Mouse (Mus musculus) testis, postnatal 14 days (tissue): ENCODE measurements around the gene Fars2.
"Not testable (repeated sequence)": the region's sequence is repeated elsewhere in the genome, so short reads cannot be mapped to it uniquely, and the experiment has no call there.

Experiments
- DNase-seq: peaks from one replicate; pipeline ENCODE4 v3.0.0; 2021; ENCODE audit warnings: low spot score

Gene Fars2

DNA sequence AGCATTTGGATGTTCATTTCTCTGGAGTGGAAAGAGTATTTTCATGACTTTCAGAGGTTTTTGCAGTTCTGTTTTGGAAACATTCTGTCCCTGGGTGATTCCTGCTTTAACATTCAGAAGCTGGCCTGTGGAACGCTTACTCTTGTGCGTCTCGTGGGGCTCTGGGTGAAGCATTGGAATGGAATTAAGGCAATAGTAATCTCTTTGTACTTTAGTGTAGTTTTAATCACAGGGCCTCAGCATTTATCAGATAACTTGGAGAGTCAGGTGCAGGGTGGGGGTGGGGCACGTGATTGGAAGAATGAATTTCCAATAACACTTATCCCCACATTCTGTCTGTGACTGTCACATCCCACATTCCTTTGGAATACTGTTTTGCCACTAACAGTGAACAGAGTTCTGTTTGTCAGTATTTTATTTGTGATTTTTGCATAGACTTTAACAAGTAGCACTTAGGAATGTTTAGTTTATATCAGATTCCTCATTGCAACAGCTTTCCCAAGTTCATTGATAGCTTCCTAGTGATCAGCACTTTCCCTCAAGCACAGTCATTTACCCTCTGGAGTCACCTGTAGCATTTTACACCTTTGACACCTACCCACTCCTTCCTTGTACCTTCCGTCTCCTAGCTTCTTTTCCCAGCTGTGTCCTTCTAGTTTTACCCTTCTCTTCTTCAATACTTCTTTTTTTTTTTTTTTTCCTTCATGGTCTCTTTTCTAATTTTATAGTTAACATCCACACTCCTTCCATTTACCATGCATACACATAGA is 23.2 kb downstream of the Fars2 start:
- no peak for DNase-seq

DNA sequence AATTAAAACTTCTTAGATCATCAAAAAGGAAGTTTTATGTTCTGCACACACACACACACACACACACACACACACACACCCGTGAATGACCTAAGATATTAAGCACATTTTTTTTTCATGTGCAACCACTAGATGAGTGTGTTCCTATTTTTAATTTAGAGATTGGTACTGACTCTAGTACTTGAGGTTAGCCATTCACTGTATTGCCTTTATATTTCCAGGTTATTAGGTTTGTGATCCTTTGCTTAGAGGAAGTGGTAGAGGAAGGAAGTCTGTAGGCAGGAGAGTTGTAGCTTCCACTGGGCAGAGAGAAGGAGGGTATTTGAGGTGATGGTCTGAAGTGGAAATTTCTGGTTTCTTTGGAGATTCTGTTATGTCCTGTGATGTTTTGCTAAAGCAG is 28.4 kb downstream of the Fars2 start:
- DNase-seq, result no peak

DNA sequence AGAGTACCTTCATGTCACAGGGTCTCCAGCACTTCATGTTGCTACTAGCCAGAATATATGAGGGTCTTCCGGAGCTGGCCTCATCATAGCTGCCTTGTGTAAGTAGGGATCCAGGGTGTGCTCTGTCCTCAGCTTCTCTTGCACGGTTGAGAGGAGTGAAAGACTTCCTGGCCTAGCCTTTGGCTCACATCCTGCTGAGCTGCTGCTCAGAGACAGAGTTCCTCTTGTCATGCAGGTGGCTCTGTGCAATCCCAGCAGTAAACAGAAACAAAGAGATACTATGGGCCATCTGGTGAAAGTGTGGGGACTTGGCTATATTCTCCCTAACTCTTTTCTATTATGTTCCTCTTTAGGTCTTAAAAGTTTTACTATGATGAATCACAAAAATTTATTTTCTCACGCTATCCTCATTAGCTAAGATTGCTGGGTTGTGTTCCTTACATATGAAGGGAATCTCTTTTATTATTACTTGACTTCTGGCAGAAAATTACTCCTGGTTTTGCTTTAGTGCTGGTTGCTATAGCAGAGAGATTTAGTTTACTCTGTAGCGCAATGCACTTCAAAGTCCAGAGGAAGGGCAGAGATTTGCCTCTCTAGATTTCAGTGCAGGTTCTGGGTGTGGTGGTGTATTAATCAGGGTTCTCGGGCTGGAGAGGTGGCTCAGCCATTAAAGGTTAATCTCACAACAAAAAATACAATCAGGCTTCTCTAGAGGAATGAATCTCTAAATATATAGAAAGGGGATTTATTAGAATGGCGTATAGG is 32.1 kb downstream of the Fars2 start:
- no peak for DNase-seq

DNA sequence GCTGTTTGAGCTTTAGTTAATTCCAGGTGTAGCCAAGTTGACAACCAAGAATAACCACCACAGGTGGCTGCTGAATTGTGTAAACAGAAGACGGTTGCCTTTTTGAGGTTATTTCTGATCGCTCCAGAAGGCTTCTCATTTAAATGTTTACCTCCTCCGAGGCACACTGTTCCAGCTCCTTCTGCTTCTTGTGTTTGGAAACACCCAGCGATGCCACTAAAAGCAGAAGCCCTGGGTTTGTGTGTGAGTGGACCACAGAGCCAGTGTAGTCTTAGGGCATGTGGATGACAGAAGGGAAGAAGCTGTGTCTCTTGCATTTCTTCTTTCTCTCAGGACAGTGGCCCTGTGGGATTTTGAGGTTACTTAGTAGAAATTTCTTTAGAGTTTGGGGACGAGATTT is 33.1 kb downstream of the Fars2 start:
- no peak for DNase-seq

DNA sequence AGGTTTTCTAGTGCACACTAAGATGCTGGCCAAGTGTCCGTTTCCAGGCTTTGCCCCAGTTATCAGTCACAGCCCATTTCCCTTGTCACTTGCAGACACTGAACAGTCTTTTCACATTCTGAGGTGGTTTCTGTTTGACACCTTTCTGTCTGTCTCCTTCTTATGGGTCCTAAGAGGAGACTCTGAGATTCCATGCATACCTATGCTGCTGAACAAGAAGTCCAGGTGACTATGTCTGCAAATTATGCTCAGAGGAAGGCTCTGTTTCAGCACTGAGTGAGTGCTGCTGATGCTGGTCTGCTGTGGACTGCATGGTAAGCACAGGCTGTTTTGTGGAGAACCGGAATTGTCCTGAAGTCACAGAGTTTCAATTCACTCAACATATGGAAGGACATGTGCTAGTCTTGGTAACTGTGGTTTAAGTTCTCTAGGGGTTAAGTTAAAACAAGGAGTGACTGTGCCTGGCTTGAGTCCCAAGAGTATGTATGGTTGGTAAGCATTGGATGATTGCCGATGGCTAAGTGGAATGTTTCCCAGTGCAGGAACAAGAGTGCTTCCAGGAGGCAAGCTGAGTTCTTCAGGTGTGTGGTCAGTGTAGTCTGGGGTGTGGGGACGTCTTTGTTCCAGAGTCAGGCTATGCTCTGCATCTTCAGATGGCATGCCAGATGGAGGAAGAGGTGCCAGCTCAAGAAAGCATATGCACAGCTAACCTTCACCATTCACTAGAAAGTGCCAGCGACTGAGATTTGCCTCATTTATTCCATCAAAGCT is 35.7 kb downstream of the Fars2 start:
- DNase-seq, result no peak

DNA sequence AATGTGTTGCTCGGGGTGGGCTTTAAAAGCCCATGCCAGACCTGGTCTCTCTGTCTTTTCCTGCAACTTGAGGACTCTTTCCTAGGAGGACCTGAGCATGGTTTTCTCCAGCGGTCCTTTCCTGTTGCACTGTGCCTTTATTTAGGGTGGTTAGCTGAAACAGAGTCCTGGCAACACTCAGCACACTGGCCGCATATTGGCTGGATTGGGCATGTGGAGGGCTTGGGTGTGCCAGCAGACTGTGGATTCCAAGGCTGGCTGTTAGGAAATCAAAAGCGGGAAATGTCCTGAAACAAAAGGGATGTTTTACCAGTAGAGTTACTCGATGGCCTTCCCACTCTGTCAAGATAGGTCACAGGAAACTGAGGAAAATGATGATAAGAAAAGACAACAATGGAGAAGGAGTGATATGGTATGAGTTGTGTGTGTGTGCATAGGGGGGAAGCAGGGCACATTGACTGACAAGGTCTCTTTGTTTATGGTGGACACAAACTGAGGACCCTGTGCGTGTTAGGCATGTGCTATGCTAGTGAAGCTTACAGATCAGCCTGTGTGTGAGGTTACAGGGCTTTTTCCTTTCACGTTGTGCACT is 39.2 kb downstream of the Fars2 start:
- DNase-seq, result no peak

DNA sequence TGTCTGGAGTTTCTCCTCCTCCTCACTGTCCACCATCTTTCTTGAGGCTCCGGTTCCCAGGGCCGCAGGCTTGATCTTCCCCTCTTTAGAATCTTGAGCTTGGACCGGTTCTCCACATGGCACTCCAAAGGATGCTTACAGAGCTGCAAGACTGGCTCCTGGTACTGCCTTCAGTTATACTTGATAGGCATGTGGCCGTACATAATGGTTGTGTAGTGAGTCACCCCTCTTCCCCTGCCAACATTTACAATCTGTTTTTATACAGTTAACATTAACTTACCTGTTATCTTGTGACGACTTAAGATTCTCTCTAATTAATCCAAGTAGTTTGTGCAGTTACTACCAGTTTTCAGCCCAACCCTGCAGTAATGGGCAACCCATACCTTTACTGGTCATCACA is 46.2 kb downstream of the Fars2 start:
- DNase-seq, result no peak

DNA sequence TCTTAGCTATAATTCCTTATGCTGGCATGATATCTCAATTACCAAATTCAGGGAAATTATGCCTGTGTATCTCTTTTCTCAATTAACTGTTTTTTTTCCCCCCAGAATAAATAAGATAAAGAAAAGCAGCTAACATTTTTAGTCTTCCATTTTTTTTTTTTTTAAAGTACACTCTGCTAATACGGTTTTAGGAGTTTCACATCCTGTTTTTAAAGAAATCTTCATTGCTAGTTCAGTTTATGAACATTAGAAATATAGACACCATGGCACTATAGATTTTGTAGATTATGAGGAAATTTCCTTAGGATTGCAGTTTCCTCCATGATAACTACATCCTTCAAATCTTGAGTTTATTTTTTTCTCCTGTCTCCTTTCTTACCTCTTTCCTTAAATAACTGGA is 46.7 kb downstream of the Fars2 start:
- DNase-seq, result no peak

DNA sequence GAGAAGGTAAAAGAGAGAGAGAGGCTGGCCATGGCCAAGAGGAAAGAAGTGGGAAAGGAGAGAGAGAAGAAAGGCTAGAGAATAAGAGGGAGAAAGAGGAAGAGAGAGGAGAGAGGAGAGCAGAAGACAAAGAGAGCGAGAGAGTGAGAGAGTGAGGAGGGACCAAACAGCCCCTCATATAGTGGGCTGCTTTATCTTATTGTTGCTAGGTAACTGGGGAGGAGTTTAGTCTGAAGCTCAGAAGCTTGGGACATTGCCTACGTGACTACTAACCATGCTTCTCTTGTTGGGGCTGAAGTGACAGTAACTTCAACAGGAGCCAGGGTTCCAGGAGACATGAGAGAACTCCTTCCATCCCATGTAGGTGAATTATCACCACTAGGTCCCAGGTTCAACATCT is 55.8 kb downstream of the Fars2 start:
- not testable (repeated sequence) for DNase-seq

DNA sequence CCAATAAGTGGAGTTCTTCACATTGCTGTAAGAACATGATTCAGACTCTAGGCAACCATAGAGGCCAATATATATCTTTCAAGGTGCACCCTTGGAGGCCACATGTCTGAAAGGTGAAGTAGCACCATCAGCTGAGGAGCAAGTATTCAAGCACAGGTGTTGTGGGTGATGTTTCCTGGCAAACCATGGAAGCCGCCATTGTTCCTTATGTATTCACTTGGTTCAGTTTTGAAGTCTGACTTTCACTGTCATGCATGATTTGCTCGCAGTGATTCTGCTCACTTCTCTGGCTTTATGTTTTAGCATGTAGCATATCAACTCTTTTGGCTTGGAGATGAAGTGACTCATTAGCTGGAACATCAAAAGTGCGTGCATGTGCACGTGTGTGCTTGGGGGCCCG is 56.9 kb downstream of the Fars2 start:
- DNase-seq, result no peak

DNA sequence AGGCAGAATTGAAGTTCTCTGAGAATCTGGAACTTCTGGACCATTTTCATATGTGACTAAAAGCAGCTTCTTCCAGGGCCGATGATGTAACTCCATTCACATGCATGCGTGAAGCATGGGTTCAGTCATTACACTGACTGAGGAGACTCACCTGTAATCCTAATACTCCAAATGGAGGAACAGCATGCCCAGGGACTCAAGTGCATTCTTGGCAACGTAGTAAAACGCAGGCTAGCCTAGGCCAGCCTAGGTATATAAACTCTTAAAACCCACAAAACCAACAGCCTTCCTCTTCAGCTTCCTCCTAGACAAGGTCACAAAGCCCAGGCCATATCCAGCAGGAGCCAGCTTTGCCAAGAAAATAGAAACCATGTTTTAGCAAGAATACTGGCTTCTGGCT is 57.6 kb downstream of the Fars2 start:
- no peak for DNase-seq

DNA sequence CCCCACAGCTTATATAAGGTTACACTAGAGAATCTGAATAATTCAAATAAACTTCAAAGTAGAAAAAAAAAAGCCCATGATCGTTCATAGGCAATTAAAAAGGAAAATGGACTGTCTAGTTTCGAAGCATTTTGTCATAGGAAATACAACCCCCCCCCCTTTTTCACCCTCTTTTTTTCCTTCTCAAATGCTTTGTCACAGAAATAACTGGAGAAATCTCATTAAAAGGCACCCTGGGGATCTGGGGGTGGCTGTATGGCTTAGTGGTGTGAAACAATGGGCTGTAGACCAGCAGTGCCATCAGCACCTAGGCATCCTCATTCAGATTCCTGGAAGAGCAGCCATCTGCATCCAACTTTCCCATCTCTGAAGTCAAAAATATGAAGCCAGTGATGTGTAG is 64.0 kb downstream of the Fars2 start:
- DNase-seq, result no peak

DNA sequence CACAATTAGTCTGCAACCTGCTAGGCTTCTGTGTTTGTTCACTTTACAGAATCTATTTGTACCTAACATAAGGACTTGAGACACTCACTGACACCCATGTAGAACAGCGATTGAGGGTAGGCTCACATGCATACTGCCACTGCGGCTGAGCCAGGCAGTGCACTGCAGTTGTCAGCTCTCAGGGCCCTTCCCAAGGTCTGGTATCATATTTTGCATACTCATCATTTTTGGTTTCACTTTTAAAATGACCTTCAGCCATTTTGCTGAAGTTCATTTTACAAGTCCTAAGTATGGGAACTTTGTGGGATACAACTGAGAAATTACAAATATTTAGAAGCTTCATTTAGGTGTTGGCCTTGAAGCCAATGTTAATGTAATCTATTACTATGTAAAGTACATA is 73.4 kb downstream of the Fars2 start:
- DNase-seq, result no peak

DNA sequence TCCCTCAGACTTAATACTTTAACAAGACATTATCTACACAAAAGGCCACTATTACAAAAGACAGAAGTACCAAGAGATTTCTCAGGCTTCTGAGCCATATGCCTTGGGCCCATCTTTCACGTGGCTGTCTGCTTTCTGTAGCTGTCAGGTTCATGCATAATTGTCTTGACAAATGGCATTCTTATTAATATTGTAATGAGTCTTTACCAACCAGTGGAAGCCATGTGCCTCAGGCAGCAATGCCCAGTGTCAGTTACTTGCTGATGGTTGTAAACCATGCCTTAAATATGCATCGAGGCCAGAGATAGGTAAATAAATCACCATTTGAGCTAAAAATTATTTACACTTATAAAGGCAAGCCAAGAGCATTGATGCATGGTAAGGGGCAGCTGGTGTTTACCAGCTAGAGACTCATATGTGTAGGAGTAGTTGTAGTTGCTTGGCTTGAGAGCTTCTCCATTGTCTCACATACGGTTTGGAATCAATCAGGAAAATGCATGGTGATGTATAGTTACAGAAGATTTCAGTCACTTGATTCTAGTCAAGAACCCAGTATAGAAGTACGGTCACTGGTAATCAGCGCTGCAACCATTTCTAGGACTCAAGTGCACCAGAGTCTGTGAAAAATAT is 76.4 kb downstream of the Fars2 start:
- no peak for DNase-seq

DNA sequence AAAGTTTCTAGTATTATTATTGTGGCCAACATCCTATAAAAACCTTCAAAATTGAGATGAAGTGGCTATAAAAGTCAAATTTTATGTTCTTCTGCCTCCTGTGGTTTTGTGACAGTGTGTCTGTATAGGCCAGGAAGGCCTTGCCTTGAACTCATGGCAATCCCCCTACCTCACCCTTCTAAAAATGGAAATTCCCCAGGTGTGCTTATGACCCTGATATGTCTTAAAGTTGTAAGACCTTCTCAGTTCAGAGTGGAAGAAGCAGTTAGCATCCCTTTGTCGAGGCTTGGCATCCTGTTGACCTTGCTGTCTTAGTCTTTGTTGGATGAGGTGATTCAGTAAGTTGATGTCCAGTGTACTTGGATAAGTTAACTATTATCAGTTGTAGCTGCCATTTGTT is 82.1 kb downstream of the Fars2 start:
- DNase-seq, result no peak

DNA sequence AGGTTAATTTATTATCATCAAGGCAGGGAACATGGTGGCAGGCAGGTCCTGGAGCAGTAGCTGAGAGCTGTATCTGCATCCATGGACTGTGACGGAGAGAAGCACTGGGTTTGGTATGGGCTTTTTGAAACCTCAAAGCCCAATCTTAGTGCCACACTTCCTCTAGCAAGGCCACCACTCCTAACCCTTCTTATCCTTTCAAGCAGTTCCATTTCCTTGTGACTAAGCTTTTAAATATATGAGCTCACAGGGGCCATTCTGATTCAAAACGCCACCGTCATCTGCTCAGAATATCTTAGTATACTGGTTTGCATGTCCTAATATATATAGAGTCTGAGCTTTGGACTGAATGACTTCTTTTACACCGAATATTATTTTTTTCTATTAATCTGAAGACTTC is 83.2 kb downstream of the Fars2 start:
- no peak for DNase-seq

DNA sequence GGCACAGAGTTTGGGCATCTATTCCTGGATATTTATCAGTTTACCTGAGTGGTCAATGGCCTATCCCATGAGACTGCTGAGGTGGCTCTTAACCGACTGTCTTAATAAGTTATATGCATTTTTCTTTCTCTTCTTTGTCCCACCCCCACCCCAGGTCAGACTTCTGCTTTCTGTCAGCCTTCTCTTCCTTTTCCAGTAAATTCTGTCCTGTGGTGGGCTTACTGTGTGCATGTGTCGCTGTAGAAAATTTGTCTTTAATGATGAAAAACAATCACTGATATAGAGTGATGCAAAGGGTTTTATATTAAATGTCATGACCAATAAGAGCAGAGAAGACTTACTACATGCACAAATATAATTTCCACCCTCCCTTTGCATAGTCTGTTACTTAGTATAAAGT is 85.3 kb downstream of the Fars2 start:
- DNase-seq, result no peak

DNA sequence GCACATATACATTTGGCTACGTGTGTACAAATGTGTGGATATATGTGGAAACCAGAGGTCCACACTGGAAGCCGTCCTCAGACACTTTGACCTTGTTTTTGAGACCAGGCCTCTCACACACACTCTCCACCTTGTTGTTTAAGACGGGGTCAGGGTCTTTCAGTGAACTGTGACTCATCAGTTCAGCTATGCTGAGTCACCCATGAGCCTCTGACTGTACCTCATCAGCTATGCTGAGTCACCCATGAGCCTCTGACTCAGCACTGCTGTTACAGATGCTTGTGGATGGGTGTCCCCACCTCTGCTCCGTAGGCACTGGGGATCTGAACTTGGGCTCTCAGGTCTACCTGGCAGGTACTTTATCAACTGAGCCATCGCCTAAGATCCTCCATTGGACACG is 85.8 kb downstream of the Fars2 start:
- DNase-seq, result no peak

DNA sequence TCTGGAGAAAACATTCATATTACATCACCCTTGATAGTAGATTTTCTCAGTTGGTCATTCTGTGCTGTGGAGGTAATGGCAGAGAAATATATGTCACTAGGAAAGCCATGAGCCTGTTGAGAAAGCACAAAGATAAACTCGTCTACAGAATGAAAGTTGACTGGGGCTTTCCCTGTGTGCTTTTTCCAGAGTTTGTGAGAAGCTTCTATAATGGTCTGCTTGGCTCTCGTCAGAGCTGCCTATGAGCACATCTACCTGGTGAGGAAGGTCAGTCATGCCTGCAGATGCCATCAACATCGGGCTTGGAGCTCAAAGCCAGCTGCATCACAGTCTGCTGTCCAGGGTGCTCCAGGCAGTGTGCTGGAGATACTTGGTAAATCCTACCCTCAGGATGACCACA is 87.1 kb downstream of the Fars2 start:
- no peak for DNase-seq

DNA sequence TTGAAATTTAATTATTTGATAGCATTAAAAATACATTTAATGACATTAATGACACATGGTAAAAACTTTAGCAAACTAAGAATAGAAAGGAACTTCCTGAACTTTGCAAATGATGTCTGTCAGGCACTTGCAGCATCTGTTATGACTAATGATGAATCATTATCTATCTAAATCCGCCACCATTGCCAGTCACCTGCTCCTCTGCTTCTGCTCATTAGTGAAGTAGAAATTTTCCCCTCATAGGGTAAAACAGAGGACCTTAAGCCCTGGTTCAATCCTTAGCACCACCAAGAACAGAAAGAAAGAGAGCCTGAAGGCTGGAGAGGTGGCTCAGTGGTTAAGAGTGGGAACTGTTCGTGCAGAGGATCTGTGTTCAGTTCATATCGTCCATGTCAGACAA is 93.8 kb downstream of the Fars2 start:
- no peak for DNase-seq

DNA sequence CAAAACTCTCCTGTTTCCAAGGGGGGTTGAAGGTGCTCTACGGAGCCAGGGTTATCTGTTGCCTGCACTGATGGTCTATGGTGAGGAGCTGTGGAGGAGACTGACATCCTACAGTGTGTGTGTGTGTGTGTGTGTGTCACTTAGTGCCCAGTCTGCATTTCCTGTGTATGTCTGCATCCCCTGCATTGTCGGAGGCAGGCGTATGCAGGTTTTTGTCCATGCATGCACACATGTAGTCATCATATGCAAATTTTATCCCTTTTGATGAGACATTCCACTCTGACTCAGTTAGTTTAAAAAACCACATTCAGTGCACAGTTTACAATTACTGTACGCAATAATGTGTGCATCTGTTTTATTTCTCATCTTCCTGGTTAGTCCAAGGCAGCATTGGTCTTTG is 96.8 kb downstream of the Fars2 start:
- DNase-seq, result no peak

DNA sequence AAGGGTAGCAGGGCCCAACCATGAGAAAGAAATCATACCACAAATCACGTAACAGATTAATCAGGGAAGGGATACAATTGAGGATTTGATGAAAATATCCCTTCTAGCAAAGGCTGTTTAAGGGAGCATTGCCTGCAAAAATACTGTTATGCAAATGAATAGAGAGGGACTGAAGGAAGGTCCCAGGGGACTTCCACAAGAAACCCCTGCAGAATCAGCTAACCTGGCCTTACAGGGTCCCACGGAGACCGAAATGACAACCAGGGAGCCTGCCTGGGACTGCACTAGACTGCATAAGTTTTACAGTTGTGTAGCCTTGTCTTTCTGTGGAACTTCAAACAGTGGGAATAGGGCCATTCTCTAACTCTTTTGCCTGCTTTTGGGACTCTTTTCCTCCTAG is 98.8 kb downstream of the Fars2 start:
- no peak for DNase-seq
